Mouse (Mus musculus) limb, embryonic 12.5 days (tissue): Measurements from ENCODE around the gene Tcf3. TPM values are rescaled to one million over a fixed set of nuclear protein-coding genes. Genes with fewer than 3 reads are reported as not detected.

Source experiments
- ATAC-seq: fragments of 200-750 bp; cut with Nextera tagmentation; 2 replicates; pipeline ENCODE4 v1.8.0; 2017; ENCODE audit warnings: low read depth, moderate TSS enrichment; ENCODE audit not compliant: insufficient number of reproducible peaks, insufficient read depth, low FRiP score, low TSS enrichment
- H3K27ac ChIP-seq: fragments of 300-500 bp; sonication (generic); 2 replicates; pipeline ENCODE4 v1.5.1; 2016; ENCODE audit warnings: mild to moderate bottlenecking, moderate library complexity
- H3K27me3 ChIP-seq: fragments of 300-500 bp; sonication (generic); 2 replicates; pipeline ENCODE4 v1.6.1; 2016; ENCODE audit warnings: mild to moderate bottlenecking, moderate library complexity
- H3K36me3 ChIP-seq: fragments of 300-500 bp; sonication (generic); 2 replicates; pipeline ENCODE4 v1.6.1; 2016; ENCODE audit warnings: mild to moderate bottlenecking, moderate library complexity
- H3K4me1 ChIP-seq: fragments of 300-500 bp; sonication (generic); replicated peaks from 2 replicates; pipeline ENCODE4 v1.6.1; 2016
- H3K4me2 ChIP-seq: fragments of 300-500 bp; sonication (generic); 2 replicates; pipeline ENCODE4 v1.6.1; 2016; ENCODE audit warnings: mild to moderate bottlenecking, moderate library complexity
- H3K4me3 ChIP-seq: fragments of 300-500 bp; sonication (generic); replicated peaks from 2 replicates; pipeline ENCODE4 v1.5.1; 2016; ENCODE audit warnings: mild to moderate bottlenecking
- H3K9ac ChIP-seq: fragments of 300-500 bp; sonication (generic); replicated peaks from 2 replicates; pipeline ENCODE4 v1.6.1; 2016; ENCODE audit warnings: mild to moderate bottlenecking, moderate library complexity
- H3K9me3 ChIP-seq: fragments of 300-500 bp; sonication (generic); 2 replicates; pipeline ENCODE4 v1.6.1; 2016; ENCODE audit warnings: mild to moderate bottlenecking, moderate library complexity
- WGBS: fragments of 180-500 bp; shearing (Covaris S2); methylation state at CpG from one replicate; pipeline ENCODE4 v1.1.7; 2016; 5-methylcytosine and 5-hydroxymethylcytosine counted together
- polyA plus RNA-seq: library from polyadenylated mRNA; unstranded; fragments of >200 nt; fragmentation: Nextera tagmentation; extraction: Ambion mirVana; gene quantifications from 2 replicates; pipeline ENCODE4 v1.2.1, GENCODE M21; 2016

Gene Tcf3
- polyA plus RNA-seq, 1 experiment from 2014 or later, result 247 TPM

DNA sequence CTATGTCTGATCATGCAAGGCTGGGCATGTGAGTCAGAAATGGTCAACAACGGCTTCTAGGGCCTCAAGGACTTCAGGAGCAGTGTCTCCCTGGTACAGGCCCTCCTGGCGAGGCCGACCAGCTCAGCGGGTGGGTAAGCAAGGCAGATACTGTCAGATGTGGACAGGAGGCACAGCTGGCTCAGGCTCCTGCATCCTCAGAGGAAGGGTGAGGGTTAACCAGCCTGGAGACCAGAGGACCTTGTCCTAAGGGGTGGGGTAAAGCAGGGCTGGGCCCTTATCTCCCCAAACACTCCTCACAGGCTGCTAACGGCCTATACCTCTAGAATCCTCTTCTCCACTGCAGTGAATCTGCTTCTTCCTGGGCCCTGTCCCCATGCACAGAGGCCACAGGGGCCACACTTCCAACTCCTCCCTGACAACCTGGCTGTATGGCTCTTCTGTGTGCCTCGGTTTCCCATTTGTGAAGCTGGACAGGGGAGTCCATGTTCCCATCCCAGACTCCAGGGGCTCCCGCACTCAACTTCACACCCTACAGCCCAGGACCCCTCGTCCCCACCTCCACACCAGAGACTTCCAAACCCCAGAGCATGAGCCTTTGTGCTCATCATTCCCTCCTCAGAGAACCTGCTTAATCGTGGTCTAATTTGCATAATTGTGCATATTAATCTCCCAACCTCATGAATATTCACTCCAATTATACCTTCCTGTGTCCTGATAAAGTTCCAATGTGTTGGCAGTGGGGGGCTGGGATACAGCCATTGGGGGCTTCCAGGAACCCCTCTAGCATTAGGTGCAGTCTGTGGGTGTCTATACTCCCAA lies 11.6 kb downstream of the Tcf3 start:
- Histone ChIP-seq H3K9me3 (peaks cover 11% of the 10 kb centered on the region; the same call in 1 of the 2 replicates), H3K4me1 (peaks cover 17% of the 10 kb centered on the region; the same call in 1 of the 2 replicates), H3K27ac (no peak overlapping the region), H3K9ac (no peak overlapping the region), H3K4me2 (no peak overlapping the region), H3K36me3 (peaks cover 99% of the 10 kb centered on the region), H3K4me3 (no peak overlapping the region), H3K27me3 (no peaks in the 10 kb centered on the region)
- ATAC-seq, result no peak
- 94% methylated on average over 9 of the region's 9 CpGs for WGBS

- Histone ChIP-seq H3K9me3 (peaks cover 11% of the 10 kb centered on the region; the same call in 1 of the 2 replicates), H3K36me3 (peaks cover 99% of the 10 kb centered on the region), H3K9ac (no peak overlapping the region), H3K27ac (no peak overlapping the region), H3K27me3 (no peaks in the 10 kb centered on the region), H3K4me3 (no peak overlapping the region), H3K4me1 (peaks cover 17% of the 10 kb centered on the region; the same call in 1 of the 2 replicates), H3K4me2 (no peak overlapping the region)
- WGBS, result 96% methylated on average over 8 of the region's 8 CpGs
- ATAC-seq, result no peak
These were observed 12.2 kb downstream of the Tcf3 start for GRCm38 (mm10) chr10:80421208-80421607.

- H3K27me3 ChIP-seq, result no peaks in the 10 kb centered on the region
- peaks cover 17% of the 10 kb centered on the region; the same call in 1 of the 2 replicates for H3K4me1 ChIP-seq
- peaks cover 99% of the 10 kb centered on the region for H3K36me3 ChIP-seq
- no peak overlapping the region for H3K27ac ChIP-seq
- 91% methylated on average over 10 of the region's 10 CpGs for whole genome bisulfite sequencing
- no peak overlapping the region for H3K9ac ChIP-seq
- peaks cover 9% of the 10 kb centered on the region; the same call in 1 of the 2 replicates for H3K9me3 ChIP-seq
- H3K4me3 ChIP-seq, result no peak overlapping the region; the same call in 1 of the 2 replicates
- H3K4me2 ChIP-seq, result no peak overlapping the region
- no peak for ATAC-seq
These were observed 12.7 kb downstream of the Tcf3 start for GRCm38 (mm10) chr10:80420729-80421128.

GRCm38 (mm10) chr10:80419419-80419818 lies 14.0 kb downstream of the Tcf3 start:
- no peak for ATAC-seq
- peaks cover 17% of the 10 kb centered on the region; the same call in 1 of the 2 replicates for H3K4me1 ChIP-seq
- H3K9me3 ChIP-seq, result no peaks in the 10 kb centered on the region
- no peak overlapping the region for H3K9ac ChIP-seq
- no peaks in the 10 kb centered on the region for H3K27me3 ChIP-seq
- WGBS, result 89% methylated on average over 8 of the region's 8 CpGs
- no peak overlapping the region for H3K4me3 ChIP-seq
- peaks cover 99% of the 10 kb centered on the region for H3K36me3 ChIP-seq
- H3K27ac ChIP-seq, result no peak overlapping the region
- H3K4me2 ChIP-seq, result no peak overlapping the region

DNA sequence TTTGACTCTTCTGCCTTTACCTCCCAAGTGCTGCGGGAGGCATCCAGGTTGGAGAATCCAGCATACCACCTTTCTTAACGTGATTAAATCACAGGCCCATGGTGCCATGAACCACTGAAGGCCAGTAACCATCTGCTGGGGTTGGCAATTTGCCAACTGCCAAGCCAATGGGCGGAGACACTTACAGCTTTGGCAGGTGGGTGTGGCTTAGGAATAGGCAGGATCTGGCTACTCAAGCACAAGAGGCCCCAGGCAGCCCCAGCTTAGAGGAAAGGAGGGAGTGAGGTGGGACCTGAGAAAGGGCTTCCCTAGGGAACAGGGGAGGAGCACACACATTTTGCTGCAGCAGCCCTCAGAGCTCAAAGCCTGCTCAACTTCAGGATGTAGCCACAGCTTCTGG lies 15.1 kb downstream of the Tcf3 start:
- Histone ChIP-seq H3K4me2 (no peak overlapping the region), H3K9me3 (no peaks in the 10 kb centered on the region), H3K4me3 (no peak overlapping the region), H3K36me3 (peaks cover 99% of the 10 kb centered on the region), H3K27me3 (no peaks in the 10 kb centered on the region), H3K9ac (no peak overlapping the region), H3K4me1 (peaks cover 11% of the 10 kb centered on the region; the same call in 1 of the 2 replicates), H3K27ac (no peak overlapping the region)
- WGBS, result 76% methylated on average over 3 of the region's 3 CpGs
- ATAC-seq, result no peak

GRCm38 (mm10) chr10:80417841-80418240 lies 15.6 kb downstream of the Tcf3 start:
- Histone ChIP-seq H3K27ac (no peak overlapping the region), H3K9me3 (no peaks in the 10 kb centered on the region), H3K4me3 (no peak overlapping the region), H3K27me3 (no peaks in the 10 kb centered on the region), H3K4me1 (peaks cover 11% of the 10 kb centered on the region; the same call in 1 of the 2 replicates), H3K4me2 (no peak overlapping the region), H3K36me3 (peaks cover 100% of the 10 kb centered on the region), H3K9ac (no peak overlapping the region)
- 100% methylated on average over 1 of the region's 1 CpGs for WGBS
- ATAC-seq, result no peak

GRCm38 (mm10) chr10:80417371-80417770 lies 16.1 kb downstream of the Tcf3 start:
- Histone ChIP-seq H3K4me2 (no peak overlapping the region), H3K36me3 (peaks cover 100% of the 10 kb centered on the region), H3K27me3 (no peaks in the 10 kb centered on the region), H3K9me3 (no peaks in the 10 kb centered on the region), H3K4me1 (peaks cover 11% of the 10 kb centered on the region; the same call in 1 of the 2 replicates), H3K27ac (no peak overlapping the region), H3K4me3 (no peak overlapping the region), H3K9ac (no peak overlapping the region)
- no peak for ATAC-seq
- WGBS, result 93% methylated on average over 10 of the region's 10 CpGs

DNA sequence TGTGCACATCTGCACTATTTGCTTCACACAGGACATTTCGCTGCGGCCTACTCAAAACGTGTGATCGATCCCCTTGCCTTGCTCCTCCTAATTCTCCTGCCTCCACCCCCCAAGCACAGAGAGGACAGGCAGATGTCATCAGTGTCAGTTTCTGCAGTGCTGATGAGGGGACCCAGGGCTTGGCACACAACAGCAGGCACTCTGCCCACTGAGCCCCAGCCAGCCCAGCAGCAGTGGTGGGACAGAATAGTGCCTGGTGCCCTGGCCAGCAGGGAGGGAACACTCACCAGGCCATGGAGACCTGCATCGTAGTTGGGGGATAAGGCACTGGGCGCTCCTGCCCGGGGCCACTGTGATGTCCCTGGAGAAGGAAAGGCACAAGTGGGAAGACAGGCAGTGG lies 17.9 kb downstream of the Tcf3 start:
- Histone ChIP-seq H3K36me3 (peaks cover 100% of the 10 kb centered on the region), H3K27ac (no peak overlapping the region), H3K4me2 (no peak overlapping the region), H3K9ac (no peak overlapping the region), H3K27me3 (no peaks in the 10 kb centered on the region), H3K4me1 (peaks cover 11% of the 10 kb centered on the region; the same call in 1 of the 2 replicates), H3K4me3 (no peak overlapping the region), H3K9me3 (no peaks in the 10 kb centered on the region)
- 89% methylated on average over 7 of the region's 7 CpGs for WGBS
- no peak for ATAC-seq

DNA sequence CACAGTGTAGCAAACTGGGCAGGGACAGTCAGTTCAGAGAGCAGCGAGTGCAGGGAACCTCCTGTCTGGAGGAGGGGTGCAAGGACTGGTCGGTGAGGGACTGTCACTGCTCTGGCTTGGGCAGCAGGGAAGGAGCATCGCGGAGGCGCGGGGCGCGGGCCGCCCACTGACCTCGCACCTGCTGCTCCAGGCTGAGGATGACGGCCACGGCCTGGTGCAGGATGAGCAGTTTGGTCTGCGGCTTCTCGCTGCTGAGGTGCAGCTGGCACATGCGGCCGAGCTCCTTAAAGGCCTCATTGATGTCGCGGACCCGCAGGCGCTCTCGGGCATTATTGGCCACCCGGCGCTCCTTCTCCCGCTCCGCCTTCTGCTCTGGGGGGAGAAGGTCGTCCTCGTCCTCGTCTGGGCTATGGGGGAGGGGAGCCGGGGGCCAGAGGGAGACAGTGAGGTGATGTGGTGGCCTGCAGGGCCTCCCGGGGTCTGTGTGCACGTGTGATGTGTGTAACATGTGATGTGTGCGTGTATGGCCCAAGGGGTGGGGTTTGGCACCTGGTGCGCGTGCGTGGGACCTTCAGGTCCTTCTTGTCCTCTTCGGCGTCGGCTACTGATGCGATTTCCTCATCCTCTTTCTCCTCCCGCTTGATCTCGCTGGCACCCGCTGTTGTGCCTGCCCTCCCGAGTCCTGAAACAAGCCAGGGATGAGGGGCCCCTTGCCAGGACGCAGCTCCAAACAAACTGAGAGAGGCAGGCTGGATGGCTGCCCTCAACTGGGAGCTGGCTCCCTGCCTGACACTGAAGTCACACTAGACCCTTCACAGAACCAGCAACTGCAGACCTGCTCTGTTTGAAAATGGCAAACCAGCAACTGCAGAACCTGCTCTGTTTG lies 20.5 kb downstream of the Tcf3 start:
- H3K4me3 ChIP-seq, result no peak overlapping the region
- H3K4me2 ChIP-seq, result no peak overlapping the region
- no peak overlapping the region for H3K27ac ChIP-seq
- H3K36me3 ChIP-seq, result peaks cover 95% of the 10 kb centered on the region
- peaks cover 2% of the 10 kb centered on the region for H3K4me1 ChIP-seq
- WGBS, result 90% methylated on average over 44 of the region's 44 CpGs
- H3K9me3 ChIP-seq, result no peaks in the 10 kb centered on the region
- no peaks in the 10 kb centered on the region for H3K27me3 ChIP-seq
- no peak overlapping the region for H3K9ac ChIP-seq
- ATAC-seq, result no peak

- peak overlapping the region; percentile 79; the same call in 1 of the 2 replicates for H3K9ac ChIP-seq
These were observed 25.5 kb downstream of the Tcf3 start for GRCm38 (mm10) chr10:80407924-80408323.

More at GRCm38 (mm10) chr10:80407924-80408323, 25.5 kb downstream of the Tcf3 start:
- peaks cover 28% of the 10 kb centered on the region for H3K4me1 ChIP-seq
- 38% methylated on average over 4 of the region's 4 CpGs for WGBS
- H3K27me3 ChIP-seq, result no peaks in the 10 kb centered on the region
- no peak for ATAC-seq
- no peak overlapping the region for H3K4me2 ChIP-seq
- 0 out of 2 replicates have a peak overlapping the region, but pooled peaks have one; percentile 83 for H3K27ac ChIP-seq
- 0 out of 2 replicates have a peak, but pooled peaks cover 5% of the 10 kb centered on the region for H3K9me3 ChIP-seq
- no peak overlapping the region for H3K4me3 ChIP-seq
- H3K36me3 ChIP-seq, result peaks cover 70% of the 10 kb centered on the region
